Mouse (Mus musculus): Measurements from ENCODE around the gene Prune1.

The Prune1 gene

GRCm38 (mm10) chr3:95237541-95238099, 44.3 kb downstream of the Prune1 start:
- no peak for DNase-seq (ENCODE audit: low spot score in 2 of 2)

DNA sequence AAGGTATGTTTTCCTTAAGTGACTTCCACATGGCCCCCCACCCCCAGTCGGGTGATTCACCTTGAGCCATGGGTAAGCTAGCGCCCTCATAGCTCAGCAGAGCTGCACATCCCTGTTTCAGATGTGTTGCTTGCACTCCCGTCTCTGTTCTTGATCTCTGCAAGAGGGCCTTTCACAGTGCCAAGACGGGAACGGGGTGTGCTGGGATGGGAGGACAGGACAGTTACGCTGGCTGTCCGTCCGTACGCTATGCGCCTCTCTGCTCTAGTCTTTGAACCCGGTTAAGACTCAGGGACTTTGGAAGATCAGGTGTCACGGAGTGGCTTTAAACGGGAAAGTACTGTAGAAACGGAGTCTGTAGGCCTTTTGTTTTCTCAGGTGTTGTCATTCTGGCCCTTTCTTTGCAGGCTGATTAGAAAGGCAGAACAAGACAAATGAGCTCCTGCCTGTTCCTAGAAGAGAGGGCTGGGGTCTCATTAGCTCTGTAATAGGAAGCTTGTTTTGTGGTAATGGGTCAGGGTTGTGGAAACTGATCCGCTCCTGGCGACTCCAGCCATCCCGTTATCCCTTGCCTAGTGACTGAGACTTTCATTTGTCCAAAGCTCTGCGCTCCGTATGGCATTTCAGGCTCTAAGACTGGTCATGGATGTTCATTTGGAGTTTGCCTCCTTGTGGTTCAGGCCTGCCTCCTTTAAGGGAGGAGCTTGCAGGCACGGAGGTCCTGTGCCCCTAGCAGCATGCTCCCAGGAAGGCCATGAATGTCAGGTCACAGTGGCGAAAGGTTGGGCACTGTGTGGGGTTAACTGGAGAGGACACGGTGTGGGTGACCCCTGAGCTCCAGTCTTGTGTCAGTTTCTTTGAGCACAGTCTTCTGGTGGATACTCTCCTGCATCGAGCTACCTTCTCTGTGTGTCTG, 46.2 kb downstream of the Prune1 start:
- no peak for DNase-seq (ENCODE audit: low spot score in 2 of 2)

DNA sequence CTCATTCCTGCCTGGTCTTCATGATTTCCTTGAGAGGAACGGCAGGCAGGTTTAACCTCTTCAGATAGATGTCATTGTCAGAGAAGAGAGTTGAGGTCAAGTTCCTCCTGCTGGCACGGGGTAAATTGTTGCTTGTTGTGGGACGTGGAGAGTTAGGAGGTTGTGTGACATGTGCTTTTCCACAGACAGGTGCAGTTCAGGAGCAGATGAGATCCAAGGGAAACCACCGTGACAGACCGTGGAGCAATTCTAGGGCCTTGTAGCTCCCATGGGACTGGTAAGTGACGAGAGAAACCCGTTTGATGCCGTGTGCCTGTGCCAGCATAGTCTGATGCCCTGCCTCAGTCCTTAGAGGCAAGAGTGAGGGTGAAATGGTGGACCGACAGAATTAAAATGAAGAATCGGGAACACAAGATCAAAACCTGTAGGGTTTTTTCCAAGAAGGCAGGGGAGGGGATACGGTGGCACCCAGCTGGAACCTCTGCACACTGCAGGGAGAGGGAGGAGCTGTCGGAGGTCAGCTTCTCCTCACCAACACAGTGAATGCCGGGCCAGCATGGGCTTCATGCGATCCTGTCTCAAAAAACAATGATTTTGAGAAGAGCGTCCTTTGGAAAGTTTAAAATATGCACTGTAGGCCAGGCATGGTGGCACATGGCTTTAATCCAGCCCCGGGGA, 48.4 kb downstream of the Prune1 start:
- no peak for DNase-seq (ENCODE audit: low spot score in 2 of 2)

GRCm38 (mm10) chr3:95232771-95233170, 49.1 kb downstream of the Prune1 start:
- DNase-seq (ENCODE audit: low spot score in 2 of 2), result no peak

GRCm38 (mm10) chr3:95231298-95232221, 50.3 kb downstream of the Prune1 start, which contains the start of gene Mllt11:
TSS of gene Mllt11 (minus strand) at chr3:95232171.
- DNase-seq (ENCODE audit: low spot score in 2 of 2), result no peak

DNA sequence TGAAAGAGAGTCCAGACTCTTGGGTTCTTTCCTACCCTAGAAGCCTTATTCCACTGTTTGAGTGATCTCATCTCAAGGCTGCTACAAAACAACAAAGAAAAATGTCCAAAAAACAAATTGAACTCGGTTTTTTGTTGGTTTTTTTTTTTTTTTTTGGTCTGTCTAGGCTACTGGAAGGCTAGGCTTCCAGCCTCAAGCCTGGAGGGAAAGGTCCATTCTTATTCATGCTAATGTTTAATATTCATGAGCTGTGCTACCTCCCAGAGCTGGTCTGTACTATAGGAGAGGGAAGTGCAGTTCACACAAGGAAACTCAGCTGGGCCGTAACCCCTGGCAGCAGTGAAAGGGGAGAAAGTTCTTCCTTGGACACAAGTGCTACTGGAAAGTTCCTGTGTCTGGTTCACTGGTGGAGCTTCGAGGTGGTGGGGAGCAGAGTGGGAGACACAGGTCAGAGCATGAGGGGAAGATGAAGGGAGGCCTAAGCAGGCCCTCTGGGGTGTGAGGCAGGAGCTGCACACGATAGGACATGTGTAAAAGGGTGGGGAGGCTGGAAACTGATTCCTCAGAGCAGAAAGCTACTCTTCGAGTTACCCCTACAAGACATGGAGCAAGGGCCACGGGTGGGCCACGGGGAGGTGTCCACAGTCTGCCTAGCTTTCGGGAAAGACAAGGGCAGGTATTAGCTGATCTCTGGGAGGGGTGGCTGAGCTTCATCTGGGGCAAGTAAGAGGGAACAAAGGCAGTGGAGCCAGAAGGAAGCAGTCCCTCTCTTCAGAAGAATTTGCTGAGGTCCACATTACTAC, 51.2 kb downstream of the Prune1 start:
- DNase-seq (ENCODE audit: low spot score in 2 of 2), result peak in 1 of 2 experiments; percentile 35

- peak; percentile 67 to 78 for DNase-seq (ENCODE audit: low spot score in 2 of 2)
These were observed 51.9 kb downstream of the Prune1 start for GRCm38 (mm10) chr3:95229781-95230494.

DNA sequence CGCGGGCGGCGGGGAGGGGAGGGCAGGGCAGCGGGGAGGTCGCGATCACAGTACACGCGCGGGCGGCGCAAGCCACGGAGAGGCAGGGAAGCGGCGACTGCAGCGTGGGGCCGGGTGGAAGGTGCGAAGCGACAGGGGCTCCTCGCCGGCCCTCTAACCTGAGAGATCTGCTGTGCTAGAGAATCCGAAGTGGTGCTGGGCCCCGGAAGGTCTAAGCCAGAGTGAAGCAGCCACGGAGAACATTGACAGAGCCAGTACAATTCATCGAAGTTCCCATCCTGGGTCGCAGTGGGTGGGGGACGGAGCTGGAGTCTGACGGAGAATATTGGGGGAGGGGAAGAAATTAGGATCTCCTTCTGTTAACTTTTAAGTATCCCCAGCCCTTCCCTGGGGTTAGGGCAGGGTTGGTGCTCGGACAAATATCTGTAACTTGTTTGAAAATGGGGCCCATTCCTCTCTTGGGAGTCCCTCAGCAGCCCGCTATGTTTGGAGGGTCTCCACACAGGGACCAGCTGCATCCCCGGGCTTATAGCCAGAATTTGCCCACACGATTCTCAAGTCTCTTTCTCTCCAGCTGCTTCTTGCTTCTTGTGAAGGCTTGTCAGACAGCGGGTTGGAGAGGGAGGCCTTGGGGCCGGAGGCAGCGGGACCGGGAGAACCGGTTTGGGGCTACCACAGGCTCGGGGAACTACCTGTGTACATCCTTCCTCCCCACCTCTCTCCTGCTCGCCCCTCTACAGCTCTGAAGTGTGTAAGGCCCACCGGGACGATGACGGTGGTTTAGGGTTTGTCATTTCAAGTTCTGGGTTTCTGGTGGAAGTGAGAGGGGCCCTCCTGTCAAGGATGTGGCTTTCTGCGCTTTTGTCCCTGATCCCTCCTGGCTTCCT, 52.7 kb downstream of the Prune1 start:
- DNase-seq (ENCODE audit: low spot score in 2 of 2), result peak in 1 of 2 experiments; percentile 62

DNA sequence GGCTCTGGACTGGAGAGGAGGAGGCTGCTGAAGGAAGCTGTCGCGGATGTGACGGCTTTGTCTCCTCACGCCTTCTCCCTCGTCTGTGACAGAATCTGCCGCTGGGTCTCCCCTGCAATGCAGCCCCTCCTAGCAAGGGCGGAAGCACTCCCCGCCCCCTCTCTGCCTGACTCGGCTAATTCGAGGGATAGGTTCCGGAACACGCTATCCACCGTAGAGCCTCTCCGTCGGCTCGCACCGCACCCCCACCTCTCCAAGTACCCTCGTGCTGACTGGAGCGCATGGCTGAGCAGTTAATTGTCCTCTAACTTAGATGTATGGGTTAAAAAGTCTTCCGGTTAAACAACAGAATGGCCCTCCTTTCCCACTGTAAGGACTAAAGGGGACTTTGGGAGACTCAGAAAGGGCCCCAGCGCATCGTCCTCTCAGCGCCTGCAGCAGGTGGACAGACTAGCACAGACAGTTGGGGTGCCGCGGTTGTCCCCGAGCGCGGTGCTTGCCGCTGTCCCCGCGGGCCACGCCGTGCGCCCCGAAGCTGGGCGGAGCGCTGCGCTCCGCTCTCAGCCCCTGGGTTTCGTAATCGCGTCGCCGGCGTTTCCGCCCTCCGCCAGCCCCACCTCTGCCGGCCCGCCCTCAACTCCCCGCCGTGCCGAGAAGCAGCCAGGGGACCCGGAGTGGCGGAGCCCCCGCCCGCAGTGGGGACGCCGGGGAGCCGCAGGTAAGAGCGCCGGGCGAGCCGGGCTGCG, 53.6 kb downstream of the Prune1 start, which contains the start of gene Cdc42se1:
Gene Cdc42se1, plus strand, starts transcription at position 585 of the 746 bp plus-strand sequence.
- DNase-seq (ENCODE audit: low spot score in 2 of 2), result peak; percentile 89 to 91

GRCm38 (mm10) chr3:95227214-95227613, 54.7 kb downstream of the Prune1 start:
- DNase-seq (ENCODE audit: low spot score in 2 of 2), result no peak

- DNase-seq (ENCODE audit: low spot score in 2 of 2), result no peak
These were observed 57.6 kb downstream of the Prune1 start for GRCm38 (mm10) chr3:95224295-95224694.

GRCm38 (mm10) chr3:95223041-95223440, 58.8 kb downstream of the Prune1 start:
- no peak for DNase-seq (ENCODE audit: low spot score in 2 of 2)

DNA sequence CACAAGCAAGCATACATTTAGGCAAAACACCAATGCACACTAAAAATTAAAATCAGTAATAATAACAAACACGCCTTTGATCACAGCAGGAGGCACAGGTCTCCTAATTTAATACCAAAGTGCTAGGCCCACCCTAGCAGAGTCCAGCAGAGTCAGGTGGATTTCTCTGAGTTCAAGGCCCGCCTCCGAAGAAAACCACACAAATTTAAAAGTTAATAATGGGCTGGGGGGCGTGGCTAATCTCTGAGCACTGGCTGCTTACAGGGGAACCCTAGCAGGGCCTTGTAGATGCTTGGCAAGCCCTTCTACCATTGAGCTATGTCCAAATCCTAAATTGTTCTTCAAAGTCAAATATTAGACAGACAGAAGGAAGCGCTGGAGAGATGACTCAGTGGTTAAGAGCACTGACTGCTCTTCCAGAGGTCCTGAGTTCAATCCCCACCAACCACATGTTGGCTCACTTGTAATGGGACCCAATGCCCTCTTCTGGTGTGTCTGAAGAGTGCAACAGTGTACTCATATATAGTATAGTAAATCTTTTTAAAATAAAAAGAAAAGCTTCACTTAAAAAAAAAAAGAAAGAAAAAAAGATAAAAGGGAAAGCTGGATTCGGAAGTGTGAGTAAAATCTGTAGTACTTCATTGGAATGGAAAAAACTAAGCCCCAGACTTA, 63.3 kb downstream of the Prune1 start:
- no peak for DNase-seq (ENCODE audit: low spot score in 2 of 2)

GRCm38 (mm10) chr3:95217255-95218134, 64.4 kb downstream of the Prune1 start, which contains the start of gene Gabpb2:
TSS of gene Gabpb2 (minus strand) at chr3:95217916.
- DNase-seq (ENCODE audit: low spot score in 2 of 2), result peak; percentile 94 to 96

DNA sequence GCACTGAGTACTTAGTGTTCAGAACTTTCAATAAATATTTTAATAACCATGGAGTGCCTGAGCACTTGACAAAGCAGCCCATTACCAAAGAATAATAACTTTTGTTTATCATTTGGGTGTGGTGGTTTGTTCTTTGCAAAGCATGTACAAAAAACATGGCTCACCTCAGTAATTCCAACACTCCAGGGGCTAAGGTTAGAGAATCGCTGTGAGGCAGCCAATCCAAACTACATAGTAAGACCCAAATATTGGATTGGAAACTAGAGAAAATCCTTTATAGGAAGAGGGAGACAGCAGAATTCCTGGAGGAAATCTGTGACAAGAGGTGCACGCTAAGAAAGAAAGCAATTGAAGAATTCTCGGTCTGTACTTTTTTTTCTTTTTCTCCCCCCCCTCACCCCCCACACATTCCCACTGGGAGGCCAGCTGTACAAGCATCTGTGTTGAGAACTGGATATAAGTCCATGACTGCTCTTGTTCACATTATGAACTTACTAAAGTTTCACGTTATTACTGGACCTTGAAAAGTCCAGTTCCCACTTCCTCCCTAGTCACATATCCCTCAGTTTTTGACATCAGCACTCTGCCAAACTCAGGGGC, 65.1 kb downstream of the Prune1 start:
- no peak for DNase-seq (ENCODE audit: low spot score in 2 of 2)

- DNase-seq (ENCODE audit: low spot score in 2 of 2), result no peak
These were observed 68.3 kb downstream of the Prune1 start for GRCm38 (mm10) chr3:95213609-95213975.
